Mouse (Mus musculus) cerebellum, adult 9-11 months (tissue): ENCODE results near the gene Ube3c.
A peak's percentile ranks its signal among the peaks of the same experiment; 100 is the strongest.
"Not testable (repeated sequence)": the region's sequence is repeated elsewhere in the genome, so short reads cannot be mapped to it uniquely, and the experiment has no call there.

Source experiments
- DNase-seq: peaks from one replicate; pipeline ENCODE4 v3.0.0; 2022

Gene Ube3c

GRCm38 (mm10) chr5:29568848-29569377 is at the start of gene Ube3c:
TSS of gene Ube3c (plus strand) at chr5:29569242.
- peak; percentile 99 for DNase-seq

- no peak for DNase-seq
Observed at GRCm38 (mm10) chr5:29560111-29560510, 8.9 kb upstream of the Ube3c start.

GRCm38 (mm10) chr5:29560667-29561066 is 8.4 kb upstream of the Ube3c start:
- no peak for DNase-seq

- no peak for DNase-seq
Observed at GRCm38 (mm10) chr5:29569378-29570280, 587 bp downstream of the Ube3c start.

- peak; percentile 11 for DNase-seq
Observed at GRCm38 (mm10) chr5:29574286-29574685, 5.2 kb downstream of the Ube3c start.

GRCm38 (mm10) chr5:29575085-29575484 is 6.0 kb downstream of the Ube3c start:
- no peak for DNase-seq

- DNase-seq, result no peak
Observed at GRCm38 (mm10) chr5:29577795-29578631, 9.0 kb downstream of the Ube3c start.

GRCm38 (mm10) chr5:29583880-29584595 is 15.0 kb downstream of the Ube3c start:
- no peak for DNase-seq

GRCm38 (mm10) chr5:29592161-29592560 is 23.1 kb downstream of the Ube3c start:
- not testable (repeated sequence) for DNase-seq

- DNase-seq, result no peak
Observed at GRCm38 (mm10) chr5:29606546-29606945, 37.5 kb downstream of the Ube3c start.

- no peak for DNase-seq
Observed at GRCm38 (mm10) chr5:29625610-29626009, 56.6 kb downstream of the Ube3c start.

- no peak for DNase-seq
Observed at GRCm38 (mm10) chr5:29629941-29630340, 60.9 kb downstream of the Ube3c start.

GRCm38 (mm10) chr5:29631711-29632110 is 62.7 kb downstream of the Ube3c start:
- DNase-seq, result no peak

- DNase-seq, result no peak
Observed at GRCm38 (mm10) chr5:29636298-29636697, 67.3 kb downstream of the Ube3c start.

GRCm38 (mm10) chr5:29636884-29637283 is 67.8 kb downstream of the Ube3c start:
- no peak for DNase-seq

- no peak for DNase-seq
Observed at GRCm38 (mm10) chr5:29641124-29641884, 72.3 kb downstream of the Ube3c start.

- DNase-seq, result no peak
Observed at GRCm38 (mm10) chr5:29651696-29652095, 82.7 kb downstream of the Ube3c start.

GRCm38 (mm10) chr5:29657590-29658339 is 88.7 kb downstream of the Ube3c start:
- DNase-seq, result no peak

- DNase-seq, result not testable (repeated sequence)
Observed at GRCm38 (mm10) chr5:29661246-29661645, 92.2 kb downstream of the Ube3c start.

GRCm38 (mm10) chr5:29665391-29665790 is 96.3 kb downstream of the Ube3c start:
- DNase-seq, result no peak

- DNase-seq, result no peak
Observed at GRCm38 (mm10) chr5:29672551-29672950, 103.5 kb downstream of the Ube3c start.
